Mouse (Mus musculus) layer of hippocampus, adult 8-10 months (tissue): Measurements from ENCODE around the gene Spag16. TPM values are rescaled to one million over a fixed set of nuclear protein-coding genes. Genes with fewer than 3 reads are reported as not detected.
A peak's percentile ranks its signal among the peaks of the same experiment; 100 is the strongest.
"Not testable (repeated sequence)": the region's sequence is repeated elsewhere in the genome, so short reads cannot be mapped to it uniquely, and the experiment has no call there.

ENCODE experiments used
- DNase-seq, 2 experiments: peaks; one replicate each; pipeline ENCODE4 v3.0.0; 2022; ENCODE audit warnings: low spot score in 2 of 2
- total RNA-seq, 4 experiments: library from RNA; stranded (reverse); gene quantifications; 2 replicates each; pipeline ENCODE4 v1.2.4; 2022

Spag16 gene
- total RNA-seq: 1 to 10 TPM in 3 of 4 experiments, under 1 TPM in 1; 0.77 to 2.1 (median 1.3) TPM

DNA sequence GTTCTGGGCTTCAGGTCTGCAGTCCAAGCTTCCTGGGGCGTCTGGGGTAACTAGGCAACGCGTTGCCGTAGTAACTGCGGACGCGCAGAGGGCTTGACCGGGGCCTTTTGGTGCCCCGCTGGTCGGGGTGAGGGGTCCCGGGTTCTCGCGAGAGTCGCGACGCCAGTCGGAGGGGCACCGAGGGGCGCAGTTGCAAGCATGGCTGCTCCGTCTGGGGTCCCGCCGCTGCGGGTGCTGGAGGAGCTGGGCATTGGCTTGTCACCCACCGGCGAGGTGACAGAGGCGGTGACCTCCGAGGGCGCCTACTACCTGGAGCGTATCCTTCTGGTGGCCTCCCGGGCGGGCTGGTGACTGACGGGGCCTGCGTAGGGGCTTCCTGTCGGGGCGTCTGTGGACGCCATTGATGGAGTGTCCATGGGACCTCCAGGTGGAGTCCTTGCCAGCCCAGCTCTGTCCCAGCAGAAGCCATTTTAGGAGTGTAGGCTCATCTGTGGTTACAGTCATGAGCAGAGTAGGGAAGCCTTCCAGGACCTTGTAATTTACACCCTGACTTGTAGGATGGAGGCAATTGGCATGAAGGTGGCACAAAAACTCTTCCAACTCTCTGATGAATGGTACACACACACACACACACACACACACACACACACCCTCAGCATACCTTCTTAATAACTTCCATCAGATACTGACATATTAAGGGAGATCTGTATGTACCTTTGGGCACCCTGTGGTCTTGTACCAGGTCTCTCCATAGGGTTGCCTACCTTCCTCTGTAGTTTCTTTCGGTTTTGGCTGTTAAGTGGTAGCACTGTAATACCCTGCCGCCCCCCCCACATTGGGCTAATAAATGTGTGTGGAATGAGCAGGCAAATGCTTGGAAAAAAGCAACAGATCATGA, at the start of gene Spag16:
Gene Spag16 (plus strand): TSS at position 165 of the 898 bp plus-strand sequence.
- DNase-seq: peak in 1 of 2 experiments; percentile 13

DNA sequence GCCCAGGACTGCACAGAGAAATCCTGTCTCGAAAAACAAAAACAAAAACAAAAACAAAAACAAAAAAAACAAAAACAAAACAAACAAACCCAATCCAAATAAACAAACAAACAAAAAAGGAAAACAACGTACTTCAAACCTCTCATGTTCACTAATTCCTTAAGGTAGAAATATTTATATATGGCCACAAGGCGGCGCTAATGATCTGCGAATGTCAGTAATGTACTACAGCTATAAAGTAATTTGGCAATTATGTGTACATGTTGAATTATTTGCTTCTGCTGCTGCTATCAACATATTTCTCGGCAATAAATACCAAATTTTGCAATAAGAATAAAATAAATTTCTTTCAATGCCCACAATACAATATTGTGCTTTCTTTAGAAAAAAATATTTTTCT, 41.6 kb upstream of the Spag16 start:
- DNase-seq: peak in 1 of 2 experiments; percentile 30

DNA sequence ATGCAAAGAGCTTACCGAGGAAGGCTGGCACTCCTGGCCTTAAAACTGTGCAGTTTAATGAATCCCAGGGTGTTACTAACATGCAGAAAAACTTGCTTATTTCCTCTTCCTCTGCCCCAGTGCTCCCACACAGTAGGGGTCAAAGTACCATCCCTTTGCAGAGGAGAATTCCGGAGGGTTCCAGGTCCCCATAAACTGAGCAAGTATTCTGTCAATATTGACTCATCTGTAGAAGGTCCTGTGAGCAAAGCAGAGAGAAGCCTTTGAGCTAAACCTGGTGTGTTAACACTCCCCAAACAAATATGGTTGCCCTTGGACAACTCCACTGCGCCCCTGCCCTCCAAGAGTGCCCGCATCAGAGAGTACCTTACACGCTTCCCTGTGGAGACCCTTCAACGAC, 40.1 kb upstream of the Spag16 start:
- DNase-seq: no peak

DNA sequence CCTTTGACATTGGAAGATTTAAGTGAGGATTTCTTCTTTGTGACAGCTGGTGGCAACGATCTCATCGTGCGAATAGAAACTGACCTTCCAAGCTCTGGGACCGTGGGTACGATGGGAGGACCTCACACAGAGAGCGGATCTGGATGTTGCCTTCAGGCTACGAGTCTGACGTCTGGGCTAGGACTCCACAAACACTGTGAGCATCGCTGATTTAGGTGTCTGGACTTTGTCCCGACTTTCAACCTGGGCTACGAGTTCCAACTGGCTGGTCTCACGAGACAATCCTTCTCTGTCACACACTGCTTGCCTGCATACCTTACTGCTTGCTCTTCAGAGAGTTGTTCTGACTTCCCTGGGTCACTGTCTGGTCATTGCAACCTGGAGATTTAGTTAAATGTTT, 39.4 kb upstream of the Spag16 start:
- DNase-seq: no peak

DNA sequence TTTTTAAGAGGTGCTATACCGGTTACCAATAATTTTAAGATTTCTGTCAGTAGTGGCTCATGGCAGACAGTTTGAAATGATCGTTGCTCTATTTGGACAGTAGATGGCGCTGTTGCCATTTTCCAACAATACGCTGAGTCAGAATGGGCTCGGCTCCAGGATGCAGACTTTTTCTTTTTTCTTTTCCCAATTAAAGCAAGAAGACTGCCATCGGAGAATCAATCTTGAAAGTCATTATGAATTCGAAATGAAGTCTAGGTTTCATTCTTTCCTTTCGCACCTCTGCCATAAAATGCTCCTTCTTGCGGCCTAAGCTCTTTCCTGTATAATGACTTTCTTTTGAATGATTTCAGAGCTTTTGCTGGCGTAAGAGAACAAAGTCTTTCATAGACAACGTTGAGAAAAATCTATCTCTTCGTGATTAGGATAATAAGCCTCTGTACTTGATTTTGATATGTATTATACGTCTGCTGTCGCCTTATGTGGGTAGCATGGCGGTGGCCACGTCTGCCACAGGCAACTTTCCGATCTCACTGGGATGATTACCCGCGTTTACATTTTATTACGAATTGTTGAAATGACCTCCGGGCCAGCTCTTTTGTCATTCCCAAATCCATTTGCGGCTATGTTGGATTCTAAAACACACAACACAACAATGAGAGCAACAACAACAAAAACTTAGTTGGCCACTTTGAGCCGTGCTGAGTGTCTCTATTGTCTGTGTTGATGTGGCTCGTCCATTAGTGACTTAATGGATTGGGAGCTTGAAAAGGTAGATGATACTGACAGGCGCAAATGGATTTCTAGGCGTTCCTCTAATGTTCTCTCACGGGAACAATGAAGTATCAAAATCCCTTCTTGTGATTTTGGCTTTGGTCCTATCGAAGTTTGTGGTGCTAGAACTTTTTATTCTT, 36.2 kb upstream of the Spag16 start:
- peak; percentile 50 to 73 for DNase-seq

DNA sequence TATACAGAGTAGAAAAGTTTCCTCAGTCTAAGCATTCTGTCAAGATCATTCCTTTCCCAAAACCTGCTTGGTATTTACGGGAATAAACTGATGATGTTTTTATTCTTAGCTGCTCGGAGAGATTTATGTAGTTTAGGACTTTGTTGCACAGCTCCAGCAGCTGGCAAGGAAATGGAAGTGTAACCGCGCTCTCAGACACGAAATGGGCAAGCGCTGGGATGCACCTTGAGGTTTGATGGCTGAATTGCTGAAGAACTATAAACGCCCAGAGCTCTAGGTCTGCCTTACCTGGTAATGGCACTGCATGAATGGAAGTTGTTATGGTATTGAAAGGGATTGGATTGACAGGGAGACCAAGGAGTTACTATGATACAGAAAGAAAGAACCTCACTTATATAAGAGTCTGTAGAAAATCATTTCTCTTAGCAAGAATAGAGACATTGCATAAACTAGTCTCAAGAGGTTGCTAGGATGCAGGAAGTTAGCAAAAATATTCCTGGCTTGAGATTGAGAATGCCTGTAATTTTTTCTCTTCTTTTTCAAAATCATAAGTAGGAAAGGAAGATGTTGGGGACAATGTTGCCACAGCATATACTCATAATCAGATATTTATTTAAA, 27.7 kb upstream of the Spag16 start:
- no peak for DNase-seq

DNA sequence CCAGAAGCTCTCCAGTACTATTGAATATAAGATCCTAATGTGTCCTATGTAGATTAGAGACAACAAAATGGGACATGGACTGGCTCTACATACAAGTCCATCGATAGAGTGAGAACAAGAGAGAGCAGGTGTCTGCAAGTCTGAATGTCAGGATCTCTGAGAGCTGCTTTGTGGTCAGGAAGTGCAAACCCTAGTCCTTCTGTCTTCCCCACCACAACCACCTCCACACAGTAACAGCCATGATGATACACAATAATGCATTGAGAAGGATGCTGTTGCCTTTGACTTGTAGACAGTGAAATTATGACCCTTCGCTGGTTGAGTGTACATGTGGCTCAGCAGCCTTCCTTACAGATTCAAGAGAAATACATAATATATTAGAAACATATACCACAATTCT, 16.6 kb upstream of the Spag16 start:
- no peak for DNase-seq

DNA sequence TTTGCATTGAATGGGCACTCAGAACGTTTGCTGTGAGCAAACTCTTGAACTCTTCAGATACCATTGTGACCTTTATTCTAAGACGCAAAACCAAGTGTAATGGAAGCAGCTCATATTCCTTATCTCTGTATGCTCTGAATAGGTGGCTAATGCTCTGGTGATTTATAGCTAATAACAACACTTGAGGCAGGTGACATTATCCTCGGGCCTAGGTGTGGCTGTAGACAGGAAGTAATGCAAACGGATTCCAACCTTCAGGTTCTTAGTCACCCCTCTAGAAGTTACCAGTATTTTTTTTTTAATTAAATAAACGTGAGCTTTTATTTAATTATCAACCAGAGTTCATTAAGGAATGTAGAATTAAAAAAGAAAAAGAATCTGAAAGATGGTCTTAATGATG, 1.1 kb upstream of the Spag16 start:
- not testable (repeated sequence) for DNase-seq

DNA sequence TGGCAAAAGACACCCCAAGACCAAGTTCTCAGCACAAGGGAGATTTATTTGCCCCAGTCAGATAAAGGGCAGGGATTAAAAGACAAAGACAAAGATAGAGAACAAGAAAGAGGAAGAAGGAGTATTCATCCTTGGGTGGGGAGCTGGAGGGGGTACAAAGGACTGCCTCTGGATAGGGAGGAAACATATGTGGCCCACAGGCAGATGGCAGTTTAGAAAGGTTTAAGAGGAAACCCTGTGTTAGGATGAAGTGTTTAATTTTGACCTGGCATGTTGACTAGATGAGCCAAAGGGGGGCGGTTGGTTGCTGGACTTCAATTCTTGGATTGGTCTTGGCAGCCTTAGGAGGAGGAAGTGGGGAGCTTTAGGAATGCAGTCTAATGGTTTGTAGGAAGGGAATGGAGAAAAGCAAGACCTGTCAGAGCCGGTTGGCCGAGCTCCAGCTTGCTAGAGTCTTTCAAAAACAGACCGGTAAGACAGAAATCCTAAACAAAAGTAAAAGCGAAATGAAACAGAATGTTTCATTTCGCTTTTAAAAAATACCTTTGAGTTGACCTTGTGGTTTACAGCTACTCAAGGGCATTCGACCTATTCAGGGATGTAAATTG, 2.2 kb downstream of the Spag16 start:
- DNase-seq: no peak

DNA sequence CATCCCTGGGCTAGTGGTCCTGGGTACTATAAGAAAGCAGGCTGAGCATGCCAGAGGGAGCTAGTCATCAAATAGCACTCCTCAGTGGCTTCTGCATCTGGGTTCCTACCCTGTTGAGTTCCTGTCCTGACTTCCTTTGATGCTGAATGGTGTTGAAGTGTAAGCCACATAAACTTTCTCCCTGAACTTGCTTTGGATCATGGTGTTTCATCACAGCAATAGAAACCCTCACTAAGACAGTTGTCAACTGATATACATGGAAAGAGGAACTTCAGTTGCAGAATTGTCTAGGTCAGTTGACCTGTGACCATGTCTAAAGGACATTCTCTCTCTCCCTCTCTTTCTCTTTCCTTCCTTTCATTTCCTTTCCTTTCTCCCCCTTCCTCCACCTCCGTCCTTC, 3.8 kb downstream of the Spag16 start:
- DNase-seq: no peak

DNA sequence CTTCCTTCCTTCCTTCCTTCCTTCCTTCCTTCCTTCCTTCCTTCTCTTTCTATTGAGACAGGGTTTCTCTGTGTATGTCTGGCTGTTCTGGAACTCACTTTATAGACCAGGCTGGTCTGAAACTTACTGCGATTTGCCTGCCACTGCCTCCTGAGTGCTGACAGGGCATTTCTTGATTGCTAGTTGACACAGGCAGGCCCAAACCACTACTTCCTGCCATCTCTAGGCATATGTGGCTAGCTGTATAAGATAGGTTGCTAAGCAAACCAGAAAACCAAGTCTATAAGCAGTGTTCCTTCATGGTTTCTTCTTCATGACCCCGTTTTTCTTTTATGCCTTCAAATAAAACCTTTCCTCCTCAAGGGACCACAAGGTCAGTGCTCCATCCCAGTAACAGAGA, 4.2 kb downstream of the Spag16 start:
- DNase-seq: no peak

DNA sequence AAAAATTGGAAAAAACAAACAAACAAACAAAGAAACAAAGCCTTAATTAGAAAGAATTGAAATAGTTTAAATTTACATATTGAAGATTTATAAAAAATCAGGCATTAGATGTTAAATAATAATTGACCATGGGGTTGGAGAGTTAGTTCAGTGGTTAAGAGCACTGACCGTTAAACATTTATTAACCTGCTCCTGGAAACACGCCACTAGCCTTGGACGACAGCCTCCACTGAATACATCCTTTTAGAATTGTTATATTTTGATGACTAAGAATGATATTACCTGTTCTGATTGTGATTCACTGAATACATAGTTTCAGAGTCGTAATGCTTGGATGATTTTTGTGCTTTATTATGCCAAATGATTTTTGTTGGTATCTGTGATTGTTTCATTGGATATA, 6.7 kb downstream of the Spag16 start:
- not testable (repeated sequence) for DNase-seq

DNA sequence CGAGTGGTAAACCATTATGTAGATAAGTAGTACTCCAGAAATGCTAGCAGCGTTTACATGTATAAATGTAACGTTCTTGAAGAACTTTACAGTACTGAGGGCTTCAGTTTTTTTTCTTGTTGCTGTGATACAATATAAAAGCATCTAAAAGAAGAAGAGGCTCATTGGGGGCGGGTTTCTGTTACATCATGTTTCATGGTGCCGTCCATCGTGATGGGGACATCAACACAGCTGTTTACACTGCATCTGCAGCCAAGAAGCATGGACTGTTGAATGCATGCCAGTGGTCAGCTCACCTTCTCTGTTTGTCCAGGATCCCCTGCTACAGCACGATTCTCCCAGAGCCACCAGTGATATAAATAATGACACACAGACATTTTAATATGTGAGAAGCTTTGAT, 26.7 kb downstream of the Spag16 start:
- DNase-seq: no peak

DNA sequence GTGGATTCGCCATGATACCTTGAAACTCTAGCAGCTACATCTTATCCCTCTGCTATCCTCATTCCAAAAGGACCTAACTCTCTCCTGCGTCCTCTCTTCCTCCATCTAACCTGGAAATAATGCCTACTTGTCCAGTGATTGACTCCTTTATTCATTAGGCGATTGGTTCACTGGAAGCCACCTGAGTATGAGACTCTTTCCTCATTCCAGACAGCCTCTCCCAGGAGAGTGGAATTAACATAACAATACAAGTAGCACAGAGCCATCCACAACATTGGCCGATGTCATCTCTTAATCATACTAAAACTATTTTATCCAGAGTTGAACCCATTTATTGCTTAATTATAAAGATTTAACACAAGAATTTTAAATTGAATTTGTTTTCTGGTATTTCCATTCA, 41.0 kb downstream of the Spag16 start:
- DNase-seq: no peak

DNA sequence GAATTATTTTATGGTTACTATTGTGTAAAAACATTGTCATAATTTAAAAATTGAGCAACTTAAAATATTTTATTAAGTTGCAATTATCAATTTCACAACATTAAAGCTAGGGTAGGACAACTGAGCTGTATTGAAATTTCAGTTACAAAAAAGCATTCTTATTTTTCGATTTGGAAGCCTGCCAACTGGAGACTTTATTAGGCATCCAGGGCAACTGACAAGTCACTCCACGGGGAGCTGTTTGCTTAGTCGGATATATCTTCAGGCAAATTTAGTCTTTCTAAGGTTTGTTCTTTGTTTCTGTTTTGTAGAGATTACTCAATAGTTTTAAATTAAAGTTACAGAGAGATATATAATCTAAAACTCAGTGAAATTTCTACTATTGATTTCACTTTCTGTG, 129.8 kb downstream of the Spag16 start:
- no peak for DNase-seq

DNA sequence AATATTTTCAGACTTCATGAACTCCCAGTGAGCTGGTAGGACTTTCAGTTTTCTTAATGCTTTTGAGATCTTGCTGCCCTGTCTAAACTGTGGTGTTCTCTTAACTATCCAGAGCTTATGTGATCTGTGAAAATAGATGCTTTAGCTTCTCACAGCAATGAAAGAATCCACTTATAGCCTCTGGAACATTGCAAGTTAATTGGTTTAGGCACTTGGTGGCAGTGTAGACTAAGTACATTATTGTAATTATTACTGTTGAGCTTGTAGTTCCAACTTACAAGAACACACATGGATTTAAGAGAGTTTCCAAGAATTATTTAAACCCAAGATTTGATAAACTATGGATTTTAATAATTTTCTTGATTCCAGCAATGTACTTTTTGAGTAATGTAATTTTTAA, 170.1 kb downstream of the Spag16 start:
- no peak for DNase-seq

DNA sequence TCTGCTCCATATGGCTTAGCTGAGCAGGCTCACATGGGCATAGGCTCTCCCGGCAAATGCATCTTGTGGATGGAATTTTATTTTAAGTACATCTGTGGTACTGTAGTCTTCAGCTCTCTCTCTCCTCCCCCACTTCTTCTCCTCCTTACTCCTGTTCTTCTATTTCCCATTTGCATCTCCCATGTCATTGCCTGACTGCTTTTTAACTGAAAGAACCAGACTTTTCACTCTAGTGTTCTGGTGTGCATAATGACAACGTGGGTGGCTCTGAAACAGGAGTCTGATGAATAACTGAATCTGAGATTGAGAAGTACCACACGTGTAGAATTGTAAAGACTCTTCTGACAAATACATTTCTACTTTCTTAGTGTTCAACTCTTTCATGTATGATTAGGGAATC, 186.2 kb downstream of the Spag16 start:
- DNase-seq: peak in 1 of 2 experiments; percentile 11

DNA sequence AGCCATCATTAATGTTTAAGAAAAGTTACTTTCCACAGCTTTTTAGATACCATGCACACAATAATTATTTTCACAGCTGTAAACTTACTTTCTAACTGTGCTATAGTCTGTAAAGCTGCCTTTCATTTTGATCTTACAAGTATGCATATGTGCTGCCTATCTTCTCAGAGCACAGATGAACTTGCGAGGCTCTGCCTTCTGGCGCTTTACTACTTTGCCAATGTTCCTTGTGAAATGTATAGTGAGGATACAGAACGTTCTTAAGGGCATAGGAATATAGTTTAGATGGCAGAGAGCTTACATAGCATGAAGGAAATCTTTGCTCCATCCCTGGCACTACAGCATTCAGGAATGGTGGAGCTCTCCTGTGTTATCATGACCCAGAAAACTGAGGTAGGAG, 210.6 kb downstream of the Spag16 start:
- no peak for DNase-seq

DNA sequence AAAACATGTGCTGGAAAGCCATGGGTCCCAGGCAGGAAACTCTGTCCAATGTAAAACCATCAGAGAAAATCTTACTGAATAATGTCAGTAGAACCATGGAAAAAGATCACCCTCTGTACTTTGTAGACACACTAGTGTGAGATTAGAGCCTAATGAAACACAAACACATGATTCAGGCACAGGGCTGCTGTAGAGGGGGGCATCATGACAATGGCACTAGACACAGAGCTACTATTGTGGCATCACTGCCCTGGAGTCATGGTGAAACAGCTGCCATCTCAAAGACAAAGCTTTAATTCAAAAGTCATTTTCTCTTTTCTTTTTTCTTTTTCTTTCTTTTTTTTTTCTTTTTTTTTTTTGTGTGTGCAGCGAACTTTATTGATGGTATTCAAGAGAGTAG, 240.6 kb downstream of the Spag16 start:
- no peak for DNase-seq

DNA sequence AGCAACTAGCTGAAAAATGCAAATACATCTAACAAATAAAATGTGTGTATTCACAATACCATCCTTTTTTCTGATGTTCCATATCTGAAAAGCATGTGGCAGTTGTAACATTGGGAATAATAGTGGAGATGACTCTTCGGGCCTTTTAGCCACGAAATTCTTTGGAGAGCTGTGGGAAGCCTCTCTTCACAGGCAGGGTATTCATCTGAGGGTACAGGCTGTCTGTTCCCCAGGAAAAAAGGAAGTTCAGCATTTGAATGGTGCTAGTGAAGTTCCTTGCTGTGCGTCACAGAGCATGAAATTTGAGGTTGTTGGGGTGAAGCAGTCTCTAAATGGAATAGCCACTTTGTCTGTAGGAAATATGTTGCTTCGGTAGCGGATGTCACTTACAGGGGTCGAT, 246.7 kb downstream of the Spag16 start:
- no peak for DNase-seq

DNA sequence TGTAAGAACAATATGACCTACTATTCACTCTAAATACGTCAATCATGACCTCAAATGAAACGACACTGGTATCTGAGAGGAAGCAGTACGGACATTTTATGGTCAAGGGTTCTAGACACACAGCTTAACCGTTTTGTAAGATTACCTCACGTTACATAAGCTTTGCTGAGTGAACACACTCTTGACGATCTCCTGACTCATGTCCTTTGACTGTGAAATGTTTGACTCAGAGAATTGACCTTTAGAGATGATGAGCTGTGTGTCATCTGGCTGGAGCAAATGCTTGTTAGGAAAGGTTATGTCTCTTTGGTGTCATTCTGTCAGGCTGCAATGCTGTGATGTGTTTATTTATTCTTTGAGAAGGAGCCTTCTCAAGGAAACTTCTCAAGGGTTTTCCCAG, 252.0 kb downstream of the Spag16 start:
- DNase-seq: no peak
